Mouse (Mus musculus) layer of hippocampus, postnatal 36 days (tissue): ENCODE results near the gene Colq. TPM values are rescaled to one million over a fixed set of nuclear protein-coding genes. Genes with fewer than 3 reads are reported as not detected.
A peak's percentile ranks its signal among the peaks of the same experiment; 100 is the strongest.

Experiments
- DNase-seq, 2 experiments: peaks; one replicate each; pipeline ENCODE4 v3.0.0; 2022
- total RNA-seq, 2 experiments: library from RNA; stranded (reverse); gene quantifications; 2 replicates each; pipeline ENCODE4 v1.2.3; 2021

The Colq gene
- total RNA-seq, 2 experiments from 2014 or later, result 0.15 to 0.35 TPM

DNA sequence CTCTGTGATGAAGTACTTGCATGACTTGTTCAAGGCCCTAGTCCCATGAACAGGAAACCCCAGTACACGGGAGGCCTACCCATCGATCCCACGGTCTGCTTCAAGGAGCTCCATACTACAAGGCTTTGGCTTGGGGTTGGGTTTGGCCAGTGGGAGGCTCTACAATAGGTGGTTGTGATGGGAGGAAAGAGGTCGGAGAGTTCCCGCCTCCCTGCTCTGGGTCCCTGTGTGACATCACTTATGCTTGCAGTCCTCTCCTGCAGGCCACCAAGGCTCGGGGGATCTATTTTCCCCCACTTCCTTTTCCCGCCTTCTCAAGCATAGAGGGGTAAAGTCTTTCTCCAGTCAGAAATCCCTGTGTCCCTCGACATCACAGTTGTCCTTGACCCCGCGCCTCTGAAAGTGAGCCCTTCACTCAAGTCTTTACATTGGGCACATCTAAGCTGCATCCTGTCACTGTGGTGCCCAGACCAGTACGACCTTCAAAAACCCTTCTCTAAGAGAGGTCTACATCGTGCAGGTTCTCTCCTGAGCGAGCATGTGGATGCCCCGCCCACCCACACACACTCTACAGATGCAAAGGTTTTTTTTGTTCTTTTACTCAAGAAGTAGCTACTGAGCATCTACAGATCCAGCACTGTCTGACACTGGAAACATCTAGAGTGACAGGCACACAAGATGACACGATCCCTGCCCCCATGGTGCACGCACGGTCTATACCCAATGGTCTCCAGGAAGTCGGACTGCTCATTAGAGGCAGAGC is 16.1 kb downstream of the Colq start:
- no peak for DNase-seq

DNA sequence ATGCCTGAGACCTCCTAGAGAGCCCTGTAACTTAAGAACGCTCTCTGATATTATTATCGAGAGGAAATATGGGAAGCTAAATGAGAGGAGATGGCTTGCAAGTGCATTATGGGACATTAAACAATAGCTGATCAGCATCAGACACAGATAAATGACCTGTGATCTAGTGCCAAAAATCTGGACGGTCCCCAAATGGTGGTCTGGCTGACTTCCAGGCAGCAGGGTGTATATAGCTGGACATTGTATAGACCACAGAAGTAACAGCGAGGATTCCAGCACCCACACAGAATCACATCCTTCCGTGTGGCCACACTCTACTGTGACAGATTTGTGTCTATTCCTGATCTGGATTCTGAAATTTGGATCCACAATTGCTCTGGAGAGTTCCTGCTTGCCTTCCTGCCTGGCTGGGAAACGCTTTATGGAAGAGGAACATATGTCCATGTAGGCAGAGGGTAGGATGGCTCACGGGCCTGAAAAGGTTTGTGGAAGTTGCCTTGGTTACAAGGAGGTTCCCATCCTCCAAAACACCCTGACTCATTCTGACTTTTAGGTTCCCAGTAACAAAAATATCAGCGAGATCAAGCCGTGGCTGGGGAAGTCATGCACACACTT is 18.5 kb downstream of the Colq start:
- DNase-seq, result peak; percentile 49 to 56

DNA sequence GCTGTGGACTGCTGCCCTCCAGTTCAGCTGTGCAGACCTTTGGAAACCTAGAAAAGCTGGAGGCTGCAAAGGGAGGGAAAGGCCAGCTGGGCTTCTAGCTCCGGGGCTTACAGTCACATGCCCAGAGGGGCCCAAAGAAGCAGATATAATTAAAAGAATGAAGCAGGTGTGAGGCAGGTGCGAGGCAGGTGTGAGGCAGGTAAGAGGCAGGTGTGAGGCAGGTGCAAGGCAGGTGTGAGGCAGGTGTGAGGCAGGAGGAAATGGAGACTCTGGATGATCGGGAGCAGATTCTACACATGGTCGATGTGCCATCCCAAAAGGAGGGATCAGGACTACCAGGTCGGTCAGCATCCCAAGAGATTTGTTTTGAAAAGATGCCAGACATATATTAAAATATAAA is 19.7 kb downstream of the Colq start:
- no peak for DNase-seq

DNA sequence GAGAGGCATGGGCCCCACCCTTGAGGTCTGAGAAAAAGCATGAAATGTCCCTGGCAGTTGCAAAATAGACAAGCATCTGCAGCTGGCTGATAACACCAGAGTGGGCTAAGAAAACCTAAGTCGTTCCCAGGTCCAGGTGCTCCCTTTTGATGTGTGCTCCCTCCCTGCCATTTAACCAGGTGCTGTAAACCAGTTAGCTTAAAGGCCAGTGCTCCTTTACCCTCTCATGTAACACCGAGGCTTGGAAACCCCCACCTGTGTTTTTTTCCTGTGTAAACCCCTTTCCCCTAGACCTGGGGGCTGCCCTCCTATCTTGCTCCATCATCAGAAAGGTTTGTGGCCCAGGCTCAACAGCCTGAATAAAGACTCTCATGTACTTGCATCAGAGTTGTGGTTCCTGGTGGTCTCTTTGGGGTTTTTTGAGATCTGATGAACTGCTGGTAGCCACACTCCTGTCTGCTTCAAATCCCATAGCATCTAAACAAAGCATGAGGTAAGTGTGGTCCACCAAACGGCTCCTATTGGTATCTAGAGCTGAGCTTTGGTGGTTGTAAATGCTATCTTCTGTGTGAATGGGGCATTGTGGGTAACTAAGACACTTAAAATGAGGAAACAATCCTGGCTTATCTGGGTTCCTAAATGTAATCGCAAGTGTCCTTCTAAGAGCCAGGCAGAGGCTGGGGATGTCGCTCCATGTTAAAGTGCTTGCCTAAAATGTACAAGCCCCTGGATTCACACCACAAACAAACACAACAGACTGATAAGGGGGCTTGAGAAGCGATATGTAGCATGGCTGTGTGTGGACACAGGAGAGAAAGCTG is 20.8 kb downstream of the Colq start:
- DNase-seq, result no peak

DNA sequence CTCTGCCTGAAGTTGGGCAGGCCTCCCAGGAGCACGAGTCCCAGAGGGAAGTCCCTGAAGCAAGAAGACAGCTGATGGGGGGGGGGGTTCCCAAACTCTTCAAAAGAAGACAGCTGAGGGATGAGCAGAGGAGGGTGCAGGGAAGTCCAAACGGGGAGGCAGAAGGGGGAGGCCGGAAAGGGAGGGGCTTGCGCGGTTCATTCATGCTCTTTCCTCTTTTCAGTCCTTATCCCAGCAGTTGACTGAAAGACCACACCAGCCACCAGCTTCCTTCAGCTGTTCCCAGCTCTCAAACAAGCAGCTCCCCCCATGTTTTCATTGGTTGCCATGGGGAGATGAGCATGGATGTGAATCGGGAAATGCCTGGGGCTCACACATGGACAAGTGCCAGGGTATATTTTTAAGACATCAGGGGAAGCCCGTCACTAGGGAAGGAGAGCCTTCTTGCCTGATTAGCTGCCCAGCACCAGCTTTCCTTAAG is 22.0 kb downstream of the Colq start:
- no peak for DNase-seq

DNA sequence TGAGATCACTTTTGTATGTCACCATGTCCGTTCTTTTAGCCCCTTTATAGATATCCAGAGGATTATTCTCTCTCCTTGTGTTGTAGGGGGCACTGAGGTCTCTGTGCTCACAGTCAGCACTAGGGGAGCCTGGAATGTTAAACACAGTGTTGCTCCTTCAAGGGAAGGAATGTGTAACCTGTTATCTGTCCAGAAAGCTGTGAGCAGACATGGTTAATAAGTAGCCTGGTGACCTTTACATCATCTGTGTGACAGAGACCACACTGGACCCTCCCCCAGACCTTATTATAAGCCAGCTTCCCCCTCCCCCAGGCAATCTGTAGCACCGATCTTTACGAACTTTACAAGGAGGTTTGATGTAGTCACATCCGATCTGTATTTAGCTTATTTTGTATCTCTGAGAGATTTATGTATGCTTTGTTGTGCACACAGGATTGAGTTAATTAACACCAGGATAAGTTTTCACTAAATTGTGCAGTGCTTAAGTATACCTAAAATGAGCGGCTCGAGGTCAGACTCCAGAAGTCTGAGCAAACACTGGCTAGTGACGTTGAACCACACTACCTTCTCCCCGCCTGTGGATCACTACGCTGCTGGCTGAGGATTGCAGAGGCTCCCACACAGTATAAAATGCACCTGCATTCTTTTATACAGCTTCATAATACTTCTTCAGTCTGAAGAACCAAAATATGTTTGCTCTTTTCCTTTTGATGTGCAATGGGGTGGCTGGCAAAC is 25.5 kb downstream of the Colq start:
- no peak for DNase-seq

DNA sequence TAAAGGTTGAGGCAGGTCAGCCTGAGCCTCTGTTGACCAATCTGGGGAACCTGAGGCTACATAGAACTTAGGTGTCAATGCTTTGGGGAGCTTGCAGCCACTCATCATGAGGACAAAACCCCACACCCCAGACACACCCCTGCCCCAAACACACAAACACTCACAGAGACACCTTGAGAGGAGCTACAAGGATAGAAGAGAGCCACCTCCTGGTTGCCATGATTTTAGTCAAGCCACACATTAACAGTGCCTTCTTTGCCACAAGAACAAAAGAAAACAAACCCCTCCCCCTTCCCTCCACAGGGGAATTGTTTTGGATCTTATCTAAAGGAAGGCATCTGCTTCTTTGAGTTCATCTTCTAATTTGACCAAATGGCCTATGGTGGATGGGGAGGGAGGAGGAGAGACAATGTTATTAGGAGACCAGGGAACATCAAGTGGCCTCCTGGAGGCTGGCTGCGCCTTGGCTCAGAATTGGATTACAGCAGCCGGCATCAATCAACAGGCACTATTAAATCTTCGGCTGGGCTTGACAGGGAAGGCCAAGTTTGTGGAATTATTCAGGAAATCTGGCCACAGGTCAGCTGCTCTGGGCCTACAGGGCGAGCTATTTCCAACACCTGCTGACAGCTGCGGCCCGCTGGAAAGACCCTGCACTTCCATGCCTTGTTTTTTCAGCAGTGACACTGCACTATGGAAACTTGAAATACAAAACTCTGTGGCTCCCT is 26.5 kb downstream of the Colq start:
- DNase-seq, result no peak

DNA sequence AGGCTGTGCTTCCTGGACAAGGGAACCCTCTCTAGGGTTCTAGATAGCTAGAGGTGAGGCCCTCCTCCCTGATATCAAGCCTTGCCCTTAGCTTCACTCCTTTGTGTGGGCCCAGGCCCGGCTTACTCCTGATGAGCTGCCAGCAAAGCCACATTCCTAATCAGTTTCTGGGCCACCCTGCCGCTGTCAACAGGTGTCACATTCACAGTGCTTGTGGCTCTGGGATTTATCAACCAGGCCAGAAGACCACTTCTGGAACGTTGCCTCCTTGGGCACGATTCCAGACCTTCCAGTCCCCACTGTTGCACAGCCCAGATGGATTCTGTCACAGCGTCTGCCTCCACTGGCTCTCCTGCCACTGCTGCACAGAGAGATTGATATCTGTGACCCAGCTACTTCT is 30.3 kb downstream of the Colq start:
- no peak for DNase-seq

DNA sequence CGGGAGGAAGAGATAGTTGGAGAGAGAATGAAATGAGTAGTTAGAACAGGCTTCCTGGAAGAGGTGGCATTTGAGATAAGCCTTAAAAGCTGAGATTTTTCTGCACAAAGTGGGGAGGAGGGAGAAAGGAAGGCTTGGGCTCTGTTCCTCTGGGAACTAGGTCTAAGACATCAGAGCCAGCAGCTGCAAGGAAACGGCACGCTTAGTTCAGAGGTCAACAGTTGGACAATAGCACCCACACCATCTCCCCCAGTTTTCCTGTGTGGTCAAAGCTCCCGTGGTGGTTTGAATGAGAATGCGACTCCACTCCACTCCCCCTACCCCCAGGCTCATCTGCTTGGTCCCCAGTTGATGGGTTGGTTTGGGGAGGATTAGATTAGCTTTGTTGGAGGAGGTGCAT is 31.9 kb downstream of the Colq start:
- DNase-seq, result no peak

DNA sequence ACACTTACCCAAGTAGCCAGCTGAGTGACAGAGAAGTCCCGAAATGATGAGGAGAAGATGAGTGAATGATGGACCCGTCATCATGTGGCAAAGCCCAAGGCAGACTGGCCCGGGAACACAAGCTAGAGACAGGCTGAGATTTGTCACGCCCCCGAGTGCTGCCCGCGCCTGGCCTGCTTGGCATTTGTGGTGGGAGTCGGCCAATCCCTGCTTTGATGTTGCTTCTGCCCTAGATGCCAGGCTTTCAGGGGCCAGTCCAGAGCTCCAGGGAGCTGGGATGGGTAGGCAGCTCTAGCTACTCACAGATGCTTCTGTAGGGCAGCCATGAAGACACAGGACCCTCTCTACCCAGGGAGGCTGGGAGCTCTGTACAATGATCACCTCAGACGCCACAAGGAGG is 33.4 kb downstream of the Colq start:
- DNase-seq, result no peak

DNA sequence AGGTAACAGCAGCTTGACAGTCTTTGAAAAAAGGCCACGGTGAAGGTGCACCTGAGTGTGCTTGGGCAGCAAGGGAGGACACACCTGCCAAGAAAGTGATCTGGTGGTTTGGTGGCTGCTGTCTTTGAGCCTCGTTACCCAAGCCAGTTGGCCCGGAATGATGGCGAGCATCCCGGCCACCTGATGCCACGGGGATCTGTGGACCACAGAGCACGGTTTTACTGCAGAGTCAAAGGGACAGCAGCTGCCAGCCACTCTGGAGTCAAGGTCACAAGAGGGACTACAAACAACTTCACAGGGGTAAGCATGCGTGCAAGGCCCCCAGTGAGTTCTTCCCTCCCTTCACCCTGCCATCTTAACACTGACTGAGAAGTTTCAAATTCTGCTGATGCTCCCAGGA is 33.9 kb downstream of the Colq start:
- DNase-seq, result no peak

DNA sequence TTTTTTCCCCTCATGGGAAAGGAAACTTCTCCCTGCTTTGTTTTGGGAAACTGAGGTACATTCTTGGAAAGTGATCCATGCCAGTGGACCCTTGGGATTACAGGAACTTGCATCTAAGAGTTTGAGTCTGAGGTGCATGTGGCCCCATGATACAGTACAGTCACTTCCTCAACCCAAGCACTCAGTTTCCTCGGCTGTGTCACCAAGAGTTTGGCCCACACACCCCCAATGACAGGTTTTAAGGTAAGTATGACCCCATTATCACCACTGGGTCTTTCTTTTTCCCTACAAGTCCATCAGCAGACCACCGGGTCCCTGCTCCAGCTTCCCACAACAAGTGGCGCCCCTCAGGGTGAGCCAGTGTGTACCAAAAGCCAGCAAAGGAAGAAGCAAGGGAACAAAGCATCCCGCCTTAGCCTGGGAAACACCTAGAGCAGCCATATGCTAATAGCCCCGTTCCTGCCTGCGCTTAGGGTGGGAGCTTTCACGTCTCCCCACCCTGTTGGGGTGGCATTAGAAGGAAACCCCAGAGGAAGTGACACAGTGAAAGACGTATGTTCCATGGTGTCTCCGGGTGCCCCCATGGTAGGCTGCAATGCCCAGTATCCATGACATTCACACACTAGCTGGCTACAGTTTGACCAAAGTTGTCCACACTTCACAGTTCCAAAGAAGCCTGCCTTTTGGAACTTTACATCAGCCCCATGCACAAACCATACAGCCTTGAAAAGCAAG is 34.5 kb downstream of the Colq start:
- DNase-seq, result no peak

DNA sequence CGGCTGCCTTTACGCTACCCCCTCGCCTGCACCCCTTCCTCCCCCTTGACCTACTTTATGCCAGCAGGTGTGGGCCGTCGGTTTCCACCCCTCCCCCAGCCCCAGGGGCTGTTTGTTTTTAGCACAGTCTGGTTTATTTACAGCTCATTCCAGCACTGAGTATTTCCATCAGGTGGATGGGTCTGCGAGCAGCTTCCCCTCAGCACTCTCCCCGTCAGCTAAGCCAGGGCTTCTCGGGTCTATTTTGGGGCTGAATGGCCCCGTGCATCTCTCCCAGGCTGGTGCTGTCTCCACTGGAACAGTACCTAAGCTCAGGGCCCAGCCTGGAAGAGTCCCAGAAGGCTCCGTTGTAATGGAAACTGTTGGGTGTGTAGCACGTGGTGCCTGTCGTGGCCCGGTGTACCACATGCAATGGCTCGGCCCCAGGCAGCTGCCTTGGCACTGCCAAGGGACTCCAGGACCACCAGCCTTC is 35.1 kb downstream of the Colq start:
- DNase-seq, result no peak

DNA sequence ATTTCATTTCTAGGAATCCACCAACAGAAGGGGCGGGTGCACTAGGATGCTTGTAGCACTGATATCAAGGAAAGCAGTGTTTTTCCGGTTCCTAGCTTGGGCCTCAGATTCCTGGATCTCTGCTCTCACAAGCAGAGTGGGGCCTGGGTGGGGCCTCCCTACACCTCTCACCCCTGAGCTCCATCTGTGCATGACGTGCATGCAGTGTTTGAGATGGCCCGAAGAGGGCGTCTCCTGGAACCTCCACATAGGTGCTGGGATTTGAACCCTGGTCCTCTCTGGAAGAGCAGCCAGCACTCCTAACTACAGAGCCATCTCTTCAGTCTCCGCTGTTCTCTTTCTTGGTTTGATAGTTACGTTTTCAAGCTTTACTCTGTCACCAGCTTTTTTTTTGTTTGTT is 36.1 kb downstream of the Colq start:
- DNase-seq, result no peak

DNA sequence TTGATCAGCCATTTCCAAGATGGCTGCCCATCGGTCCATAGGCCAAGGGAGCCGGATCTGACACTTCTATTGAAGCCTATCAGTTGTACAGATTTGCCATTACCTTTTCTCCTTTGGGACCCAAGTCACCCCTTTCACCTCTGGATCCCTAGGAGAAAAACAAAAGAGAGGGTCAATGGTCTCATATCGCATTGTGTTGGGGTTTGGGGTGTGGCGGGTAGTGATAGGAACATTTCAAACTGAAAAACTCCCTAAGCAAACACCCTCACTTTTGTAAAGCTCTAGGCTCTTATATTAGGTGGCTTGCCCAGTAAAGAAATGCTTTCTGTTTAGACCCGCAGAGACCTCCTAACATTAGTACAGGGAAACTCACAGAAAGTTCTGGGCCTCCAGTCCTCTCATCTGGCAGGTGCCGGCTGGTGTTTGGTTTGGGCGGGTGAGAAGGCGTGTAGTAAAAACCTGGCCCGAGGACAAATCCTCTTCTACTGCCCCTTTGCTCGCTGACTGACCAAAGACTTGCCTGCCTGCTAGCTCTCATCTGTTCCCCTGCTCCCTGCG is 47.2 kb downstream of the Colq start:
- DNase-seq, result no peak

DNA sequence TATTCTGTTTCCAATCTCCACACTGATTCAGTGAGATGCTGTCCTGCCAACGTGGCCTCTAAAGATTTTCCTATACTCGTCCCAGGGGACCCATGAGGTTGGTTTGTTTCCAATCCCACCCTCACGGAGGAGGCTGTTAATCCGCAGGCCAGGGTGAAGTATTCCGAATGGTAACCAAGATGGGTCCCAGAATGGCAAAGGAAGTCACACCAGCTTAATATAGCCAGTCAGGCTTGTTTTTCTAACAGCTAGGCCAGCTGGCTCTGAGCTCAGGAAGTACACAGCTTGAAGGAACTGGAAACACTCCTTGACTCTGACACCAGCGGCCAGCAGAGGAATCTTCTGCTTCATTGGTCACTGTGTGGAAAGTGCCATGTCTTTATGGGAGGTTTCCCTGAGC is 53.8 kb downstream of the Colq start:
- no peak for DNase-seq

DNA sequence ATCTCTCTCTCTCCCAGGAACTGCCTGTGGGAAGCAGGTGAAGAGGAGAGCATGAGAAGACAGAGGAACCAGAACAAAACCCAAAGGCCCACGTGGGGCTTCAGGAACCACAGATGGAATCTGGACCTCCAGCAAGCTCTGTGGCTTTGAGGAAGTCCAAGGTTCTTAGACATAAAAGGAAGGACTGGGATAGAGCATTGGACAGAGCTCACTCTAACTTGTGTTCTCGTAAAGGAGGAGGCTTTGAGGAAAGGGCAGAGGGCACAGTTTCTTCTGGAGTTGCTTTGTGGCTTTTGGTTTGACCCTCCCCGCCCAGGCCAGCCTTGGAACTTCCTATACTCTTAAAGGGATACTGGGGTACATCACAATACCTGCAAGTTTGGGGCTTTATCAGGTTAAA is 58.5 kb downstream of the Colq start:
- no peak for DNase-seq

DNA sequence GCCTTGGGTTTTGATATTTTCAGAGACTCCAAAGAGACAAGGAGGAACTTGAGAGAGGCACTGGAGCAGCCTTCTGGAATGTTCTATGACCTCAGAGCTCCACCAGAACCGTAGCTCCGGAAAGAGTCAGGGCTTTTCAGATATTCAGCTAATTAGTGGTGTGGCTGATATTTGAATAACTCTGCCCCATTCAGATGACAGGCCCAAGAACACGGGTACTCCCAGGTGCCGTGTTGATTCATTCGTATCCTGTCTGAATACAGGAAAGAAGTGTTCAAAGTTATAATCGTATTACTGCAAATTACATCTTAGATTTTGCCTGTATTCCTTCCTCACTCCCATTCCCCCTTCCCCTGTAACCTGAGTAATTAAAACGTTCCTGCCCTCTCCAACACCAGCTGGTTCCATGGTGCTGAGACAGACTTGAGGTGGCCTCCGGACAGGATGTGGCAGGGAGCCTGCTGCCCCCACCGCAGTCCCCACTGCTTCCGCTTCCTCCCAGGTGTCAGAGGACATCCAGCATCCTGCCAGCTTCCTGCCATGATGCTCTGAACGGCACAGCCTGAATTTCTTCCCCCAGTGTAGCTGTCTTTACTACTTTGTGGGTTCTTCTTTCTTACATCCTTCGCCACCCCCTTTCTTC is 59.5 kb downstream of the Colq start:
- no peak for DNase-seq

DNA sequence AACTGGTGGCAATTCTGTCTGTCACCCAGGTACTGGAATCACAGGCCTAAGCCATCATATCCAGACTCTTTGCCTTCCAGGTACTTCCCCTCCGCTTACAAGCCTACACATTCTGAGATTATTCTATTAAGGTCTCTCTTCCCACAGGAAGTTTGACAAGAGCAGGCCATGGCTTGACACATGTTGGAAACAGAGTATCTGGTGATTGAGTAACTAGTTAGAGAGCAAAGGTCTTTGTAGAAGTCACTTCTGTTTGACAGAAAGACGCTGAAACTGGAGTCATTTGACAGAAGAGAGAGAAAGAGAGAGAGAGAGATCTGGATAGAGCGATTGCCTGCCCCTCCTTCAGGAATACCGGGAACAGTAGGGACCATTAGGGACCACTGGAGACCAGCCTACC is 60.3 kb downstream of the Colq start:
- DNase-seq, result no peak
